Mouse (Mus musculus) limb, embryonic 12.5 days (tissue): ENCODE measurements around the gene Mad1l1. TPM values are rescaled to one million over a fixed set of nuclear protein-coding genes. Genes with fewer than 3 reads are reported as not detected.

Experiments used
- ATAC-seq: fragments of 200-750 bp; cut with Nextera tagmentation; 2 replicates; pipeline ENCODE4 v1.8.0; 2017; ENCODE audit warnings: low read depth, moderate TSS enrichment; ENCODE audit not compliant: insufficient number of reproducible peaks, insufficient read depth, low FRiP score, low TSS enrichment
- H3K27ac ChIP-seq: fragments of 300-500 bp; sonication (generic); 2 replicates; pipeline ENCODE4 v1.5.1; 2016; ENCODE audit warnings: mild to moderate bottlenecking, moderate library complexity
- H3K27me3 ChIP-seq: fragments of 300-500 bp; sonication (generic); 2 replicates; pipeline ENCODE4 v1.6.1; 2016; ENCODE audit warnings: mild to moderate bottlenecking, moderate library complexity
- H3K36me3 ChIP-seq: fragments of 300-500 bp; sonication (generic); 2 replicates; pipeline ENCODE4 v1.6.1; 2016; ENCODE audit warnings: mild to moderate bottlenecking, moderate library complexity
- H3K4me1 ChIP-seq: fragments of 300-500 bp; sonication (generic); replicated peaks from 2 replicates; pipeline ENCODE4 v1.6.1; 2016
- H3K4me2 ChIP-seq: fragments of 300-500 bp; sonication (generic); 2 replicates; pipeline ENCODE4 v1.6.1; 2016; ENCODE audit warnings: mild to moderate bottlenecking, moderate library complexity
- H3K4me3 ChIP-seq: fragments of 300-500 bp; sonication (generic); replicated peaks from 2 replicates; pipeline ENCODE4 v1.5.1; 2016; ENCODE audit warnings: mild to moderate bottlenecking
- H3K9ac ChIP-seq: fragments of 300-500 bp; sonication (generic); replicated peaks from 2 replicates; pipeline ENCODE4 v1.6.1; 2016; ENCODE audit warnings: mild to moderate bottlenecking, moderate library complexity
- H3K9me3 ChIP-seq: fragments of 300-500 bp; sonication (generic); 2 replicates; pipeline ENCODE4 v1.6.1; 2016; ENCODE audit warnings: mild to moderate bottlenecking, moderate library complexity
- WGBS: fragments of 180-500 bp; shearing (Covaris S2); methylation state at CpG from one replicate; pipeline ENCODE4 v1.1.7; 2016; 5-methylcytosine and 5-hydroxymethylcytosine counted together
- polyA plus RNA-seq: library from polyadenylated mRNA; unstranded; fragments of >200 nt; fragmentation: Nextera tagmentation; extraction: Ambion mirVana; gene quantifications from 2 replicates; pipeline ENCODE4 v1.2.1, GENCODE M21; 2016

The Mad1l1 gene
- polyA plus RNA-seq, 1 experiment from 2014 or later = 55.9 TPM

- Histone ChIP-seq H3K27ac (no peak overlapping the region), H3K36me3 (peaks cover 36% of the 10 kb centered on the region), H3K9me3 (no peaks in the 10 kb centered on the region), H3K4me1 (peaks cover 12% of the 10 kb centered on the region), H3K4me3 (no peak overlapping the region), H3K27me3 (no peaks in the 10 kb centered on the region), H3K4me2 (no peak overlapping the region), H3K9ac (no peak overlapping the region)
- no peak for ATAC-seq
- 59% methylated on average over 3 of the region's 3 CpGs for WGBS
Observed at GRCm38 (mm10) chr5:140110024-140110423, 211.3 kb downstream of the Mad1l1 start.

- Histone ChIP-seq H3K9me3 (no peaks in the 10 kb centered on the region), H3K9ac (no peak overlapping the region), H3K27me3 (no peaks in the 10 kb centered on the region), H3K36me3 (peaks cover 27% of the 10 kb centered on the region), H3K4me1 (peaks cover 30% of the 10 kb centered on the region), H3K4me2 (no peak overlapping the region), H3K4me3 (no peak overlapping the region), H3K27ac (no peak overlapping the region)
- ATAC-seq = no peak
- 91% methylated on average over 2 of the region's 2 CpGs for WGBS
Observed at GRCm38 (mm10) chr5:140107907-140108306, 213.4 kb downstream of the Mad1l1 start.

- Histone ChIP-seq H3K4me2 (no peak overlapping the region), H3K4me3 (no peak overlapping the region), H3K9ac (no peak overlapping the region), H3K9me3 (no peaks in the 10 kb centered on the region), H3K27ac (no peak overlapping the region), H3K36me3 (peaks cover 18% of the 10 kb centered on the region), H3K27me3 (no peaks in the 10 kb centered on the region), H3K4me1 (peaks cover 40% of the 10 kb centered on the region)
- ATAC-seq = no peak
- 50% methylated on average over 3 of the region's 3 CpGs for WGBS
Observed at GRCm38 (mm10) chr5:140106051-140106450, 215.3 kb downstream of the Mad1l1 start.

- no peak overlapping the region for H3K4me2 ChIP-seq
- WGBS = 92% methylated on average over 1 of the region's 1 CpGs
- peaks cover 40% of the 10 kb centered on the region for H3K4me1 ChIP-seq
- no peak for ATAC-seq
- no peak overlapping the region for H3K4me3 ChIP-seq
- H3K27me3 ChIP-seq = no peaks in the 10 kb centered on the region
- peaks cover 22% of the 10 kb centered on the region for H3K36me3 ChIP-seq
- H3K27ac ChIP-seq = no peak overlapping the region
- H3K9me3 ChIP-seq = no peaks in the 10 kb centered on the region
- H3K9ac ChIP-seq = no peak overlapping the region
Observed at GRCm38 (mm10) chr5:140104891-140105290, 216.5 kb downstream of the Mad1l1 start.

GRCm38 (mm10) chr5:140102731-140103130, 218.6 kb downstream of the Mad1l1 start:
- peak overlapping the region; percentile 0; the same call in 1 of the 2 replicates for H3K27ac ChIP-seq
- no peaks in the 10 kb centered on the region for H3K9me3 ChIP-seq
- no peak overlapping the region for H3K4me3 ChIP-seq
- H3K36me3 ChIP-seq = peaks cover 20% of the 10 kb centered on the region
- H3K27me3 ChIP-seq = no peaks in the 10 kb centered on the region
- H3K4me2 ChIP-seq = no peak overlapping the region
- WGBS = 18% methylated on average over 8 of the region's 8 CpGs
- H3K4me1 ChIP-seq = peaks cover 40% of the 10 kb centered on the region
- no peak for ATAC-seq
- no peak overlapping the region for H3K9ac ChIP-seq

GRCm38 (mm10) chr5:140101409-140102009, 219.8 kb downstream of the Mad1l1 start:
- no peak overlapping the region for H3K9ac ChIP-seq
- peaks cover 35% of the 10 kb centered on the region for H3K4me1 ChIP-seq
- 77% methylated on average over 14 of the region's 14 CpGs for WGBS

GRCm38 (mm10) chr5:140098711-140099110, 222.6 kb downstream of the Mad1l1 start:
- H3K9ac ChIP-seq = no peak overlapping the region
- H3K4me3 ChIP-seq = no peak overlapping the region
- peaks cover 13% of the 10 kb centered on the region for H3K36me3 ChIP-seq
- 92% methylated on average over 5 of the region's 5 CpGs for WGBS
- H3K4me2 ChIP-seq = no peak overlapping the region
- no peak for ATAC-seq
- peaks cover 18% of the 10 kb centered on the region for H3K4me1 ChIP-seq
- H3K27ac ChIP-seq = no peak overlapping the region
- H3K9me3 ChIP-seq = no peaks in the 10 kb centered on the region
- H3K27me3 ChIP-seq = no peaks in the 10 kb centered on the region

More at GRCm38 (mm10) chr5:140101409-140102009, 219.8 kb downstream of the Mad1l1 start:
- Histone ChIP-seq H3K27me3 (no peaks in the 10 kb centered on the region), H3K9me3 (no peaks in the 10 kb centered on the region), H3K4me3 (no peak overlapping the region), H3K27ac (no peak overlapping the region), H3K36me3 (peaks cover 20% of the 10 kb centered on the region), H3K4me2 (no peak overlapping the region)
- ATAC-seq = no peak

GRCm38 (mm10) chr5:140095203-140095602, 226.1 kb downstream of the Mad1l1 start:
- WGBS = 83% methylated on average over 2 of the region's 2 CpGs
- Histone ChIP-seq H3K9me3 (no peaks in the 10 kb centered on the region), H3K4me1 (peaks cover 11% of the 10 kb centered on the region), H3K4me3 (no peak overlapping the region), H3K27me3 (no peaks in the 10 kb centered on the region), H3K36me3 (peaks cover 21% of the 10 kb centered on the region), H3K9ac (no peak overlapping the region), H3K4me2 (no peak overlapping the region), H3K27ac (no peak overlapping the region)
- ATAC-seq = no peak

- peaks cover 11% of the 10 kb centered on the region for H3K4me1 ChIP-seq
- no peak overlapping the region for H3K9ac ChIP-seq
- 86% methylated on average over 8 of the region's 8 CpGs for WGBS
- H3K36me3 ChIP-seq = peaks cover 18% of the 10 kb centered on the region
- no peak for ATAC-seq
- H3K9me3 ChIP-seq = no peaks in the 10 kb centered on the region
- no peaks in the 10 kb centered on the region for H3K27me3 ChIP-seq
- H3K4me3 ChIP-seq = no peak overlapping the region
- H3K27ac ChIP-seq = no peak overlapping the region
- no peak overlapping the region for H3K4me2 ChIP-seq
Observed at GRCm38 (mm10) chr5:140093489-140093888, 227.9 kb downstream of the Mad1l1 start.

- no peak overlapping the region for H3K9ac ChIP-seq
- no peaks in the 10 kb centered on the region for H3K9me3 ChIP-seq
- H3K4me1 ChIP-seq = peaks cover 11% of the 10 kb centered on the region
- no peak overlapping the region for H3K4me2 ChIP-seq
- 79% methylated on average over 11 of the region's 11 CpGs for WGBS
- H3K4me3 ChIP-seq = no peak overlapping the region
- ATAC-seq = no peak
- no peaks in the 10 kb centered on the region for H3K27me3 ChIP-seq
- peaks cover 36% of the 10 kb centered on the region for H3K36me3 ChIP-seq
- H3K27ac ChIP-seq = no peak overlapping the region
Observed at GRCm38 (mm10) chr5:140091601-140092000, 229.8 kb downstream of the Mad1l1 start.

- Histone ChIP-seq H3K27ac (no peak overlapping the region), H3K4me2 (no peak overlapping the region), H3K4me3 (no peak overlapping the region), H3K9me3 (no peaks in the 10 kb centered on the region), H3K27me3 (no peaks in the 10 kb centered on the region), H3K4me1 (peaks cover 14% of the 10 kb centered on the region), H3K36me3 (peaks cover 52% of the 10 kb centered on the region), H3K9ac (no peak overlapping the region)
- no peak for ATAC-seq
Observed at GRCm38 (mm10) chr5:140089263-140089662, 232.1 kb downstream of the Mad1l1 start.

- Histone ChIP-seq H3K4me3 (no peak overlapping the region), H3K27me3 (no peaks in the 10 kb centered on the region), H3K27ac (no peak overlapping the region), H3K4me2 (no peak overlapping the region), H3K36me3 (peaks cover 44% of the 10 kb centered on the region), H3K9ac (no peak overlapping the region), H3K4me1 (peaks cover 26% of the 10 kb centered on the region), H3K9me3 (no peaks in the 10 kb centered on the region)
- 94% methylated on average over 7 of the region's 7 CpGs for WGBS
- no peak for ATAC-seq
Observed at GRCm38 (mm10) chr5:140087242-140087641, 234.1 kb downstream of the Mad1l1 start.
